Mouse (Mus musculus) cerebellum, adult 2 months (tissue): ENCODE results near the gene Gtf2h2.

Experiments used
- CTCF ChIP-seq: fragments of 200-500 bp; IDR thresholded peaks from 2 replicates; pipeline ENCODE4 v1.5.1; 2011; ENCODE audit warnings: low read depth, mild to moderate bottlenecking, control low read depth, low read length, moderate library complexity, borderline replicate concordance; ENCODE audit not compliant: insufficient read depth
- POLR2A ChIP-seq: fragments of 200-500 bp; IDR thresholded peaks from 2 replicates; pipeline ENCODE4 v1.6.1; 2011; ENCODE audit warnings: low read length, control low read depth, borderline replicate concordance; ENCODE audit not compliant: insufficient read depth

GRCm38 (mm10) chr13:100438701-100439100 is 53.7 kb downstream of the Gtf2h2 start:
- TF ChIP-seq POLR2A (no peak), CTCF (no peak)
